Mouse (Mus musculus) liver, embryonic 11.5 days (tissue): Measurements from ENCODE around the gene Ptprg. TPM values are rescaled to one million over a fixed set of nuclear protein-coding genes. Genes with fewer than 3 reads are reported as not detected.

Experiments
- ATAC-seq: fragments of 200-750 bp; cut with Nextera tagmentation; replicated peaks from 2 replicates; pipeline ENCODE4 v1.8.0; 2017; ENCODE audit warnings: moderate number of reproducible peaks, mild to moderate bottlenecking, moderate TSS enrichment, moderate library complexity; ENCODE audit not compliant: low FRiP score
- DNase-seq: peaks from one replicate; pipeline ENCODE4 v3.0.0-alpha.2; 2017; ENCODE audit warnings: low spot score
- H3K27ac ChIP-seq: fragments of 300-500 bp; sonication (generic); 2 replicates; pipeline ENCODE4 v1.5.1; 2014; ENCODE audit warnings: mild to moderate bottlenecking, low read depth, low read length, control low read depth
- H3K27me3 ChIP-seq: fragments of 300-500 bp; sonication (generic); replicated peaks from 2 replicates; pipeline ENCODE4 v1.6.1; 2014; ENCODE audit warnings: low read length, mixed read lengths; ENCODE audit not compliant: control insufficient read depth, insufficient read depth
- H3K36me3 ChIP-seq: fragments of 300-500 bp; sonication (generic); 2 replicates; pipeline ENCODE4 v1.6.1; 2014; ENCODE audit warnings: mild to moderate bottlenecking, low read length, moderate library complexity, mixed read lengths; ENCODE audit not compliant: control insufficient read depth, insufficient read depth
- H3K4me1 ChIP-seq: fragments of 300-500 bp; sonication (generic); replicated peaks from 2 replicates; pipeline ENCODE4 v1.6.1; 2014; ENCODE audit warnings: low read length, mixed read lengths; ENCODE audit not compliant: control insufficient read depth, insufficient read depth
- H3K4me2 ChIP-seq: fragments of 300-500 bp; sonication (generic); 2 replicates; pipeline ENCODE4 v1.6.1; 2014; ENCODE audit warnings: mild to moderate bottlenecking, control low read depth, moderate library complexity
- H3K4me3 ChIP-seq: fragments of 300-500 bp; sonication (generic); 2 replicates; pipeline ENCODE4 v1.5.1; 2014; ENCODE audit warnings: low read depth, low read length, control low read depth
- H3K9ac ChIP-seq: fragments of 300-500 bp; sonication (generic); 2 replicates; pipeline ENCODE4 v1.6.1; 2014; ENCODE audit warnings: low read depth, low read length, control low read depth
- H3K9me3 ChIP-seq: fragments of 300-500 bp; sonication (generic); 2 replicates; pipeline ENCODE4 v1.6.1; 2016; ENCODE audit warnings: low read length, inconsistent platforms, mixed read lengths; ENCODE audit not compliant: control insufficient read depth
- WGBS: fragments of 180-500 bp; shearing (Covaris S2); extraction: QIAGEN DNeasy Blood & Tissue Kit; methylation state at CpG from one replicate; pipeline ENCODE4 v1.1.7; 2014; 5-methylcytosine and 5-hydroxymethylcytosine counted together
- polyA plus RNA-seq: library from polyadenylated mRNA; unstranded; fragments of >200 nt; fragmentation: Nextera tagmentation; extraction: Ambion mirVana; gene quantifications from 2 replicates; pipeline ENCODE4 v1.2.1, GENCODE M21; 2014

The Ptprg gene
- polyA plus RNA-seq, 1 experiment from 2014 or later: 8.6 TPM

GRCm38 (mm10) chr14:12124682-12125081 lies 571.4 kb downstream of the Ptprg start:
- Histone ChIP-seq H3K4me2 (no peak overlapping the region), H3K4me3 (no peak overlapping the region), H3K36me3 (no peaks in the 10 kb centered on the region), H3K27ac (no peak overlapping the region), H3K9me3 (no peaks in the 10 kb centered on the region), H3K4me1 (no peaks in the 10 kb centered on the region), H3K9ac (no peak overlapping the region), H3K27me3 (no peaks in the 10 kb centered on the region)
- ATAC-seq (no peak), DNase-seq (no peak)
- 78% methylated on average over 3 of the region's 3 CpGs for WGBS

- Histone ChIP-seq H3K4me3 (no peak overlapping the region), H3K9me3 (no peaks in the 10 kb centered on the region), H3K27ac (no peak overlapping the region), H3K27me3 (no peaks in the 10 kb centered on the region), H3K4me2 (no peak overlapping the region), H3K4me1 (no peaks in the 10 kb centered on the region), H3K9ac (no peak overlapping the region), H3K36me3 (no peaks in the 10 kb centered on the region)
- WGBS: 82% methylated on average over 3 of the region's 3 CpGs
- no peak for ATAC-seq
- no peak for DNase-seq
Measured at GRCm38 (mm10) chr14:12127951-12128350, 574.6 kb downstream of the Ptprg start.

- Histone ChIP-seq H3K4me2 (no peak overlapping the region), H3K27ac (no peak overlapping the region), H3K4me1 (0 out of 2 replicates have a peak, but pooled peaks cover 3% of the 10 kb centered on the region), H3K27me3 (no peaks in the 10 kb centered on the region), H3K9me3 (no peaks in the 10 kb centered on the region), H3K4me3 (no peak overlapping the region), H3K36me3 (no peaks in the 10 kb centered on the region), H3K9ac (no peak overlapping the region)
- WGBS: 55% methylated on average over 7 of the region's 7 CpGs
- ATAC-seq: no peak
- DNase-seq: no peak
Measured at GRCm38 (mm10) chr14:12132046-12132615, 578.8 kb downstream of the Ptprg start.

GRCm38 (mm10) chr14:12133163-12133562 lies 579.8 kb downstream of the Ptprg start:
- ATAC-seq: no peak
- H3K27me3 ChIP-seq: no peaks in the 10 kb centered on the region
- no peaks in the 10 kb centered on the region for H3K9me3 ChIP-seq
- H3K4me2 ChIP-seq: no peak overlapping the region
- H3K27ac ChIP-seq: no peak overlapping the region
- no peak overlapping the region for H3K9ac ChIP-seq
- 52% methylated on average over 3 of the region's 3 CpGs for WGBS
- H3K4me1 ChIP-seq: 0 out of 2 replicates have a peak, but pooled peaks cover 3% of the 10 kb centered on the region
- H3K4me3 ChIP-seq: no peak overlapping the region
- DNase-seq: no peak
- no peaks in the 10 kb centered on the region for H3K36me3 ChIP-seq

GRCm38 (mm10) chr14:12134504-12134903 lies 581.2 kb downstream of the Ptprg start:
- Histone ChIP-seq H3K4me2 (no peak overlapping the region), H3K36me3 (no peaks in the 10 kb centered on the region), H3K27ac (no peak overlapping the region), H3K27me3 (no peaks in the 10 kb centered on the region), H3K9ac (no peak overlapping the region), H3K4me3 (no peak overlapping the region), H3K9me3 (no peaks in the 10 kb centered on the region), H3K4me1 (0 out of 2 replicates have a peak, but pooled peaks cover 3% of the 10 kb centered on the region)
- WGBS: 78% methylated on average over 4 of the region's 4 CpGs
- DNase-seq (no peak), ATAC-seq (no peak)

- no peak for DNase-seq
- 0 out of 2 replicates have a peak, but pooled peaks cover 3% of the 10 kb centered on the region for H3K4me1 ChIP-seq
- H3K9ac ChIP-seq: no peak overlapping the region
- no peaks in the 10 kb centered on the region for H3K9me3 ChIP-seq
- WGBS: 29% methylated on average over 4 of the region's 4 CpGs
- H3K27me3 ChIP-seq: no peaks in the 10 kb centered on the region
- no peak overlapping the region for H3K27ac ChIP-seq
- no peak overlapping the region for H3K4me2 ChIP-seq
- ATAC-seq: no peak
- no peaks in the 10 kb centered on the region for H3K36me3 ChIP-seq
- H3K4me3 ChIP-seq: no peak overlapping the region
Measured at GRCm38 (mm10) chr14:12136536-12136935, 583.2 kb downstream of the Ptprg start.

GRCm38 (mm10) chr14:12139643-12140481 lies 586.5 kb downstream of the Ptprg start:
- WGBS: 48% methylated on average over 18 of the region's 18 CpGs
- Histone ChIP-seq H3K4me3 (no peak overlapping the region), H3K4me2 (no peak overlapping the region)

GRCm38 (mm10) chr14:12143941-12144485 lies 590.7 kb downstream of the Ptprg start:
- no peak overlapping the region for H3K9ac ChIP-seq
- ATAC-seq: no peak
- no peaks in the 10 kb centered on the region for H3K9me3 ChIP-seq
- DNase-seq: no peak
- no peak overlapping the region for H3K4me3 ChIP-seq
- 79% methylated on average over 8 of the region's 8 CpGs for WGBS
- no peaks in the 10 kb centered on the region for H3K4me1 ChIP-seq
- no peak overlapping the region for H3K27ac ChIP-seq
- no peak overlapping the region for H3K4me2 ChIP-seq
- no peaks in the 10 kb centered on the region for H3K36me3 ChIP-seq
- no peaks in the 10 kb centered on the region for H3K27me3 ChIP-seq

More at GRCm38 (mm10) chr14:12139643-12140481, 586.5 kb downstream of the Ptprg start:
- Histone ChIP-seq H3K4me1 (0 out of 2 replicates have a peak, but pooled peaks cover 3% of the 10 kb centered on the region), H3K9me3 (no peaks in the 10 kb centered on the region), H3K27ac (no peak overlapping the region), H3K36me3 (no peaks in the 10 kb centered on the region), H3K9ac (no peak overlapping the region), H3K27me3 (no peaks in the 10 kb centered on the region)
- no peak for DNase-seq
- ATAC-seq: 0 out of 2 replicates have a peak, but pooled peaks have one; percentile 29
